Mouse (Mus musculus) CD4-positive helper T cell, adult 2 months (primary cell): ENCODE results near the gene Grid1.

Source experiments
- DNase-seq: peaks from one replicate; pipeline ENCODE4 v3.0.0-alpha.2; 2012; ENCODE audit warnings: low read depth, missing footprints, low spot score

Grid1 gene

GRCm38 (mm10) chr14:35006736-35007135 lies 186.8 kb downstream of the Grid1 start:
- DNase-seq: no peak

- DNase-seq: no peak
These were observed 188.8 kb downstream of the Grid1 start for GRCm38 (mm10) chr14:35008674-35009073.

GRCm38 (mm10) chr14:35009074-35009473 lies 189.2 kb downstream of the Grid1 start:
- no peak for DNase-seq

GRCm38 (mm10) chr14:35026686-35027085 lies 206.8 kb downstream of the Grid1 start:
- no peak for DNase-seq

GRCm38 (mm10) chr14:35027501-35028140 lies 207.7 kb downstream of the Grid1 start:
- DNase-seq: no peak

GRCm38 (mm10) chr14:35029626-35030025 lies 209.7 kb downstream of the Grid1 start:
- no peak for DNase-seq

- no peak for DNase-seq
These were observed 210.4 kb downstream of the Grid1 start for GRCm38 (mm10) chr14:35030271-35030670.

- no peak for DNase-seq
These were observed 212.4 kb downstream of the Grid1 start for GRCm38 (mm10) chr14:35032283-35032682.

GRCm38 (mm10) chr14:35044268-35044667 lies 224.4 kb downstream of the Grid1 start:
- DNase-seq: no peak

GRCm38 (mm10) chr14:35044918-35045698 lies 225.2 kb downstream of the Grid1 start:
- no peak for DNase-seq

GRCm38 (mm10) chr14:35049231-35049630 lies 229.3 kb downstream of the Grid1 start:
- no peak for DNase-seq

- DNase-seq: no peak
These were observed 234.2 kb downstream of the Grid1 start for GRCm38 (mm10) chr14:35054139-35054538.

- no peak for DNase-seq
These were observed 254.7 kb downstream of the Grid1 start for GRCm38 (mm10) chr14:35074636-35075035.

GRCm38 (mm10) chr14:35079954-35080353 lies 260.0 kb downstream of the Grid1 start:
- no peak for DNase-seq

- DNase-seq: no peak
These were observed 272.7 kb downstream of the Grid1 start for GRCm38 (mm10) chr14:35092646-35093045.

- no peak for DNase-seq
These were observed 273.8 kb downstream of the Grid1 start for GRCm38 (mm10) chr14:35093561-35094186.

GRCm38 (mm10) chr14:35095506-35096059 lies 275.7 kb downstream of the Grid1 start:
- DNase-seq: no peak

- DNase-seq: no peak
These were observed 276.2 kb downstream of the Grid1 start for GRCm38 (mm10) chr14:35096085-35096484.

- DNase-seq: no peak
These were observed 277.3 kb downstream of the Grid1 start for GRCm38 (mm10) chr14:35097166-35097565.

- no peak for DNase-seq
These were observed 283.8 kb downstream of the Grid1 start for GRCm38 (mm10) chr14:35103639-35104210.

- DNase-seq: no peak
These were observed 287.7 kb downstream of the Grid1 start for GRCm38 (mm10) chr14:35107596-35107995.

GRCm38 (mm10) chr14:35110928-35111327 lies 291.0 kb downstream of the Grid1 start:
- DNase-seq: no peak
